Mouse (Mus musculus) frontal cortex, postnatal 25 days (tissue): ENCODE measurements at regions not wholly inside any gene's neighbourhood (a gene's known extent, or its start where the extent isn't known, plus 50 kb on each side); places are given as distances from the start of the nearest gene placed in this dataset.
A peak's percentile ranks its signal among the peaks of the same experiment; 100 is the strongest.

ENCODE experiments used
- DNase-seq, 2 experiments: peaks; one replicate each; pipeline ENCODE4 v3.0.0; 2022; ENCODE audit warnings: low spot score in 2 of 2

DNA sequence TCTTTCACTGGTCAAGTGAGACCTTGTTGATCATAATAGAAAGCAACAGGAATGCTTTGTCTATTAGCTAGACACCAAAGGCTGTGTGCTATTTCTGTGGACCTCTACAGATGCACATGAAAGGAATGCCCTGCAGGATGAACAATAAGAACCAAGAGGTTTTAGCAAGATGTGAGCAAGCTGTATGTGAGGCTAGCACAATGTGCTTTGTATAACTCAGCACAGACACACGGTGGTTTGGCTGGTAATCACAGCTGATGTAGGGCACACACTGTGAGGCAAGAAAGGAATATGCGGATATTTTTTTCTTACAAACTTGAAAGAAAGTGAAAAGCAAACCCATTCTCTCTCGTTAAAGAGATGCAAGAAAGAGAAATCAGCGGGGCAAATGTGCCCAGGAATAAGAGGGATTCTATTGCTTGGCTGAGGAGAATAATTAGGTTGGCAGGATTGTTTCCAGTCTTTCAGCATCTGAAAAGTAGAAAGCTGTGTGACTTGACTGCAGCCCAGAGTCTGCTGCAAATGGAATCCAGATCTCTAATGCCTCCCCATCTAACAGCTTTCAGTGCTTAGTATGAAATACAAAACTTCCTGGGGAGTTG, 2476.1 kb upstream of the Gm6569 start:
- no peak for DNase-seq

DNA sequence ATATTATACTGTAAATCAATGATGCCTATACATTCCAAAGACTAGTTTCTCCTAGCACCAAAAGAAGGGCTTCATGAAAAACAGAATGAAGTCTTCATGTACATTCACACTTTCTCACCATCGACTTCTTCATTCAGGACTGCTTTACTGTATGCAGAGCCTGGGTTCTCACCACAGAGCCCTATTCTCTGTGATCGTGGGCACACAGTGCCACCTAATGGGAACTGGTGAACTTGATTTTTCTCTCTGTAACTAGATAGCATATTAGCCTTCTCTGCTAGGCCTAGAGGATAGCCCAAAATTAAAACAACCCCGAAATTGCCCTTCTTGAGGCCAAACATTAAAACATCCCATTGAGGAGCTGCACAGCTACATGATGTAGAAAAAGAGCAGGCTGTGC, 2458.6 kb upstream of the Gm6569 start:
- peak; percentile 11 to 35 for DNase-seq
